Mouse (Mus musculus) bone marrow, adult 2 months (tissue): ENCODE measurements around the gene Nusap1.

Experiments used
- CTCF ChIP-seq: fragments of 200-500 bp; IDR thresholded peaks from 2 replicates; pipeline ENCODE4 v1.5.1; 2011; ENCODE audit warnings: low read length, control low read depth; ENCODE audit not compliant: control insufficient read depth, insufficient read depth
- POLR2A ChIP-seq: fragments of 200-500 bp; IDR thresholded peaks from 2 replicates; pipeline ENCODE4 v1.6.1; 2011; ENCODE audit warnings: low read depth, mild to moderate bottlenecking, control low read depth, low read length, borderline replicate concordance; ENCODE audit not compliant: control insufficient read depth

DNA sequence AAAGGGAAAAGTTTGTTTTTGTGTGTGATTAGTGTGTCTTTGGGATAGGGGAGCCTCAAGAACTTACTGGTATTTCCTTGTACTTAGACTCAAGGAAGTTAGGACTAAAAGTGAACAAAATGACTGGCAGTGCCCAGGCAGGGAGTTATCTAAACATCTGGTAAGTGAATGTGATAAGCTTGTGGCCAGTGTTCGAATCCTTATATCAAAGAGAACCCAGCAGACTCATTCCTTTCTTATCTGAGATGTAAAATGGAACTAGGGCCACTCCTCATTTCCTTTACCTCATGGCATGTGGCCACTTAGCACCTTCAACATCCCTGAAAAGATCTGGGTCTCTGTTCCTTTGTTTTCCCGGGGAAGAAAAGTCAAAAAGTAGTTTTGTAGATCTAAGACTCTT, 14.2 kb upstream of the Nusap1 start:
- TF ChIP-seq CTCF (no peak), POLR2A (no peak)
